8 mouse cellular contexts compared by ENCODE assay signal in the genomic region with DNA sequence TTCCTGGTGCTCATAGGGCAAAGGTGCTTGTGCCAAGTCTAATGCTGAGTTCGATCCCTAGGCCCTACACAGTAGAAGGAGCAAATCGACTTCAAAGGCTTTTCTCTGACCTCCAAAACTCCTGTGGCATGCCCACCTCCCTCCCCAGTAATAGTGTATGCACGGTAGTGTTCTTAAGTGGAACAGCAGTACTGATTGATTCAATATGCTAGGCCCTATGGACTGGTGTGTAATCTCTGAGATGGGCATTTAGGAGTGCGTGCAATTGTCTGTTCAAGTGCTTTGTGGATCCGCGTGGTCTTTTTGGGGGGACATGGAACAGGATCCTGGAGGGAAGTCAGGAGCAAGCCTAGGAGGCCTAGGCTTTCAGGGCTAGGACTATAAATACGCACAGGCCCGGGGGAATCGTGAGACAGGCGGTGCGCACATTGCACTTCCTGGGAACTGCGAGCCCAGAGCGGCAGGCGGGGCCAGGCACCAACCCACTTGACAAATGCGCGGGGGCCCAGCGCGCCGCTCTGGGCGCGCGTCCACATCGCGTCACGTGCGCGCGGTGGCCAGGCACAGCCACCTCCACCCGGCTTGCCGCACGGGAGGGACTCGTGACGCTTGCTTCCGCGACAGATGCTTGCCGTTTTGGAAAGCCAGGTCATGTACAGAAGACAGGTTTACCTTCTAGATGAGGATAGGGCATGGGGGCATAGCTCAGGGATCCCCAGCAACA. TPM values are rescaled to one million over a fixed set of nuclear protein-coding genes. Genes with fewer than 3 reads are reported as not detected.
DNase-seq lines count a peak whose midpoint lies in the region; ATAC-seq and TF ChIP-seq lines count a peak whose summit lies in the region.

No protein-coding gene starts in this region.

- H3K36me3 ChIP-seq in G1E (replicated peaks): peaks cover 5% of the 10 kb centered on the region
- no peaks in the 10 kb centered on the region for H3K36me3 ChIP-seq in forebrain, embryonic 16.5 days (ENCODE audit: control insufficient read depth, insufficient read depth)
- H3K36me3 ChIP-seq in lung, embryonic 14.5 days (ENCODE audit: insufficient read depth): no peaks in the 10 kb centered on the region
- H3K36me3 ChIP-seq in thymus, adult 2 months (ENCODE audit: control insufficient read depth, insufficient read depth, low read length): no peaks in the 10 kb centered on the region

- no peak for TF ChIP-seq CTCF in G1E (IDR thresholded peaks at IDR 0.05; ENCODE audit: low read depth, low read length)
- no peak for TF ChIP-seq CTCF in layer of hippocampus, adult 2 months (conservative IDR thresholded peaks at IDR 0.05)
- no peak for TF ChIP-seq CTCF in lung, embryonic 14.5 days (IDR thresholded peaks at IDR 0.05; ENCODE audit: low read depth)
- TF ChIP-seq CTCF in olfactory bulb, adult 2 months (IDR thresholded peaks at IDR 0.05; ENCODE audit: insufficient read depth, low read depth, low read length): no peak
- TF ChIP-seq CTCF in thymus, adult 2 months (IDR thresholded peaks at IDR 0.05; ENCODE audit: borderline replicate concordance, control insufficient read depth, extremely low read depth, insufficient read depth, low read length, poor library complexity): peak; percentile 41; the same call in 1 of the 2 replicates

- peak; percentile 54; the same call in 1 of the 2 replicates for TF ChIP-seq POLR2A in olfactory bulb, adult 2 months (IDR thresholded peaks at IDR 0.05; ENCODE audit: insufficient read depth, low read depth, low read length)
- peak; percentile 75 for TF ChIP-seq POLR2A in thymus, adult 2 months (IDR thresholded peaks at IDR 0.05; ENCODE audit: control insufficient read depth, extremely low read depth, insufficient read depth, low read length, poor library complexity)

- ATAC-seq in G1E (ENCODE audit: extremely low read depth, insufficient number of reproducible peaks, low FRiP score, poor library complexity, severe bottlenecking): peak; percentile 80
- ATAC-seq in forebrain, embryonic 16.5 days: peak; percentile 97
- peak; percentile 97 for ATAC-seq in lung, embryonic 14.5 days (ENCODE audit: insufficient read depth)

- H3K9me3 ChIP-seq in G1E (replicated peaks): no peaks in the 10 kb centered on the region
- no peaks in the 10 kb centered on the region for H3K9me3 ChIP-seq in forebrain, embryonic 16.5 days (ENCODE audit: control insufficient read depth, low read length)
- no peaks in the 10 kb centered on the region for H3K9me3 ChIP-seq in lung, embryonic 14.5 days (ENCODE audit: low read depth, low read length)

- peak overlapping the region; percentile 73 for H3K4me3 ChIP-seq in G1E (ENCODE audit: low read depth, low read length)
- H3K4me3 ChIP-seq in forebrain, embryonic 16.5 days (replicated peaks; ENCODE audit: low read length): peak overlapping the region; percentile 50
- H3K4me3 ChIP-seq in layer of hippocampus, adult 2 months: peak overlapping the region; percentile 63
- H3K4me3 ChIP-seq in lung, embryonic 14.5 days (ENCODE audit: low read depth, low read length): peak overlapping the region; percentile 48
- H3K4me3 ChIP-seq in olfactory bulb, adult 2 months (ENCODE audit: insufficient read depth, low read depth, low read length): peak overlapping the region; percentile 76
- peak overlapping the region; percentile 45 for H3K4me3 ChIP-seq in thymus, adult 2 months (ENCODE audit: control insufficient read depth, insufficient read depth, low read length)

- peak; percentile 89 for DNase-seq in G1E (ENCODE audit: low spot score)
- DNase-seq in cerebellum, adult 18-20 months: peak; percentile 96 to 97
- DNase-seq in heart, postnatal 36 days: peak; percentile 90 to 93
- DNase-seq in layer of hippocampus, adult 2 months (ENCODE audit: low spot score in 2 of 2): peak; percentile 95 to 96
- DNase-seq in lung, embryonic 14.5 days: peak; percentile 94
- peak; percentile 89 for DNase-seq in thymus, adult 2 months

- H3K4me2 ChIP-seq in forebrain, embryonic 16.5 days (ENCODE audit: low read length): peak overlapping the region; percentile 68
- peak overlapping the region; percentile 88 for H3K4me2 ChIP-seq in lung, embryonic 14.5 days

- 3% methylated on average over 36 of the region's 36 CpGs for WGBS in forebrain, embryonic 16.5 days
- 2% methylated on average over 36 of the region's 36 CpGs for WGBS in lung, embryonic 14.5 days
- 3% methylated on average over 36 of the region's 36 CpGs for WGBS in olfactory bulb, adult 2 months
- 6% methylated on average over 36 of the region's 36 CpGs for WGBS in thymus, adult 2 months

- H3K4me1 ChIP-seq in G1E (ENCODE audit: insufficient read depth, low read depth, low read length): peaks cover 27% of the 10 kb centered on the region
- H3K4me1 ChIP-seq in forebrain, embryonic 16.5 days (replicated peaks; ENCODE audit: control insufficient read depth, insufficient read depth, low read length): peaks cover 12% of the 10 kb centered on the region
- 0 out of 2 replicates have a peak, but pooled peaks cover 2% of the 10 kb centered on the region for H3K4me1 ChIP-seq in lung, embryonic 14.5 days (ENCODE audit: insufficient read depth)
- peaks cover 7% of the 10 kb centered on the region; the same call in 1 of the 2 replicates for H3K4me1 ChIP-seq in olfactory bulb, adult 2 months (ENCODE audit: control insufficient read depth, insufficient read depth, low read length)
- peaks cover 4% of the 10 kb centered on the region for H3K4me1 ChIP-seq in thymus, adult 2 months (replicated peaks; ENCODE audit: control insufficient read depth, insufficient read depth, low read length)

- H3K27ac ChIP-seq in forebrain, embryonic 16.5 days (ENCODE audit: low read length): peak overlapping the region; percentile 64
- peak overlapping the region; percentile 97 for H3K27ac ChIP-seq in layer of hippocampus, adult 2 months
- H3K27ac ChIP-seq in lung, embryonic 14.5 days (ENCODE audit: low read depth): peak overlapping the region; percentile 79
- peak overlapping the region; percentile 99 for H3K27ac ChIP-seq in olfactory bulb, adult 2 months (ENCODE audit: insufficient read depth, low read depth, low read length)
- peak overlapping the region; percentile 77 for H3K27ac ChIP-seq in thymus, adult 2 months (ENCODE audit: control insufficient read depth, insufficient read depth, low read length)

- intact Hi-C loops in heart, postnatal 36 days (cut with DNase I): loop anchor here (1.0 to 2.0 kb wide), 3 partner anchors 31 to 50 kb away; partner anchors contain the start of genes Cox20 and Hnrnpu

- H3K9ac ChIP-seq in forebrain, embryonic 16.5 days (replicated peaks; ENCODE audit: low read depth, low read length): peak overlapping the region; percentile 58
- H3K9ac ChIP-seq in lung, embryonic 14.5 days: peak overlapping the region; percentile 54

- no peaks in the 10 kb centered on the region for H3K27me3 ChIP-seq in G1E (ENCODE audit: insufficient read depth, low read length)
- no peaks in the 10 kb centered on the region for H3K27me3 ChIP-seq in forebrain, embryonic 16.5 days (replicated peaks; ENCODE audit: control insufficient read depth, insufficient read depth, low read length)
- no peaks in the 10 kb centered on the region for H3K27me3 ChIP-seq in lung, embryonic 14.5 days (ENCODE audit: insufficient read depth, low read length)
- H3K27me3 ChIP-seq in thymus, adult 2 months (ENCODE audit: control insufficient read depth, insufficient read depth, low read length): no peaks in the 10 kb centered on the region

RNA-seq across cellular contexts. Expression of gene Hnrnpu, which starts 31.1 kb away (rescaled TPM):
- total RNA-seq in G1E (2014; fragmentation: Nextera tagmentation) (932 and 945 TPM in 2 replicates), G1E (2017) (331 and 441 TPM in 2 replicates)
- polyA plus RNA-seq in G1E (2012): 726 and 956 TPM in 2 replicates
- polyA plus RNA-seq in forebrain, embryonic 16.5 days (2015; fragmentation: Nextera tagmentation; extraction: Ambion mirVana): 261 and 340 TPM in 2 replicates
- total RNA-seq in heart, postnatal 36 days (2021): 100 to 1,000 TPM; 167 to 200 TPM
- total RNA-seq in layer of hippocampus, adult 2 months (2021): 100 to 1,000 TPM; 431 to 439 TPM
- polyA plus RNA-seq in lung, embryonic 14.5 days (2014; fragmentation: Nextera tagmentation; extraction: Ambion mirVana): 593 and 647 TPM in 2 replicates
- polyA plus RNA-seq in olfactory bulb, adult 2 months (2012; ENCODE audit: insufficient read depth, insufficient read length, low replicate concordance, missing spikeins): 351 and 2,130 TPM in 2 replicates
- 112 and 127 TPM in 2 replicates for polyA plus RNA-seq in thymus, adult 2 months (2012; rRNA removed)

RNA-seq across cellular contexts. Expression of gene Efcab2, which starts 37.2 kb away (rescaled TPM):
- total RNA-seq in G1E (2014; fragmentation: Nextera tagmentation) (3.4 and 4.1 TPM in 2 replicates), G1E (2017) (4.8 and 6.0 TPM in 2 replicates)
- 0.13 and 0.17 TPM in 2 replicates for polyA plus RNA-seq in G1E (2012)
- 7.1 TPM in 2 replicates for polyA plus RNA-seq in forebrain, embryonic 16.5 days (2015; fragmentation: Nextera tagmentation; extraction: Ambion mirVana)
- 10 to 100 TPM; 77.4 to 81.4 TPM for total RNA-seq in heart, postnatal 36 days (2021)
- total RNA-seq in layer of hippocampus, adult 2 months (2021): 10 to 100 TPM in 1 of 2 experiments, 1 to 10 TPM in 1; 8.1 to 11.1 TPM
- polyA plus RNA-seq in lung, embryonic 14.5 days (2014; fragmentation: Nextera tagmentation; extraction: Ambion mirVana): 3.3 and 6.2 TPM in 2 replicates
- not detected in 2 replicates for polyA plus RNA-seq in olfactory bulb, adult 2 months (2012; ENCODE audit: insufficient read depth, insufficient read length, low replicate concordance, missing spikeins)
- 0.13 and 0.49 TPM in 2 replicates for polyA plus RNA-seq in thymus, adult 2 months (2012; rRNA removed)

RNA-seq across cellular contexts. Expression of gene Cox20, which starts 49.8 kb away (rescaled TPM):
- total RNA-seq in G1E (2014; fragmentation: Nextera tagmentation) (230 and 246 TPM in 2 replicates), G1E (2017) (135 and 179 TPM in 2 replicates)
- 11.2 and 18.4 TPM in 2 replicates for polyA plus RNA-seq in G1E (2012)
- 129 and 141 TPM in 2 replicates for polyA plus RNA-seq in forebrain, embryonic 16.5 days (2015; fragmentation: Nextera tagmentation; extraction: Ambion mirVana)
- 100 to 1,000 TPM; 105 to 109 TPM for total RNA-seq in heart, postnatal 36 days (2021)
- total RNA-seq in layer of hippocampus, adult 2 months (2021): 10 to 100 TPM; 33.2 to 38.4 TPM
- polyA plus RNA-seq in lung, embryonic 14.5 days (2014; fragmentation: Nextera tagmentation; extraction: Ambion mirVana): 124 and 135 TPM in 2 replicates
- not detected in 2 replicates for polyA plus RNA-seq in olfactory bulb, adult 2 months (2012; ENCODE audit: insufficient read depth, insufficient read length, low replicate concordance, missing spikeins)
- polyA plus RNA-seq in thymus, adult 2 months (2012; rRNA removed): 16.2 and 19.2 TPM in 2 replicates

Comparison
In these comparisons a context has a peak if more than half of its experiments do, and no peak if none do; other contexts are left out.
1. Peak in every context shown above with its lines: DNase-seq, ATAC-seq, H3K4me3 ChIP-seq and H3K27ac ChIP-seq.